Mouse (Mus musculus) small intestine, adult 2 months (tissue): ENCODE measurements around the gene Isl2.
A peak's percentile ranks its signal among the peaks of the same experiment; 100 is the strongest.

Experiments used
- CTCF ChIP-seq: fragments of 200-500 bp; IDR thresholded peaks from 2 replicates; pipeline ENCODE4 v1.5.1; 2012; ENCODE audit warnings: low read depth, mild to moderate bottlenecking, control low read depth, inconsistent platforms, low read length, moderate library complexity, mixed read lengths; ENCODE audit not compliant: insufficient replicate concordance, insufficient read length; ENCODE audit errors: extremely low read depth
- POLR2A ChIP-seq: fragments of 200-500 bp; IDR thresholded peaks from 2 replicates; pipeline ENCODE4 v1.6.1; 2012; ENCODE audit warnings: low read depth, mild to moderate bottlenecking, control low read depth, inconsistent platforms, low read length, moderate library complexity

DNA sequence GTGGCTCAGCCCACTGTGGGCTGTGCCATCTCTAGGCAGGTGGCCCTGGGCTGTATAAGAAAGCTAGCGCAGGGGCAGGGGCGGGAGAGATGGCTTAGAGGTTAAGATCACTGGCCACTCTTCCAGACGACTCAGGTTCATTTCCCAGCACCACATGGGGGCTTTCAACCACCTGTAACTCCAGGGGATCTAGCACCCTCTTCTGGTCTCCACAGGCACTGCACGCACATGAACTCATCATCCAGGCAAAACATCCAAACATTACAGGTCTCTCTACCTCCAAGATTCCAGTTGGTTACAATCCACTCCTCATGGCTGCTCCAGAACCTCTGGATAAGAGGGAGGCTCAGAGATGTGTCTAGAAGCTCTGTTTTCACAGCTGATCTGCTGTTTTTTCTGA, 12.8 kb upstream of the Isl2 start:
- TF ChIP-seq POLR2A (no peak), CTCF (peak; percentile 54; the same call in 1 of the 2 replicates)
